Mouse (Mus musculus) lung, embryonic 14.5 days (tissue): ENCODE measurements around the gene Cntd1. TPM values are rescaled to one million over a fixed set of nuclear protein-coding genes. Genes with fewer than 3 reads are reported as not detected.

Source experiments
- ATAC-seq: fragments of 200-750 bp; cut with Nextera tagmentation; 2 replicates; pipeline ENCODE4 v1.8.0; 2017; ENCODE audit warnings: mild to moderate bottlenecking, moderate TSS enrichment, moderate library complexity; ENCODE audit not compliant: insufficient read depth
- DNase-seq: peaks from one replicate; pipeline ENCODE4 v3.0.0-alpha.2; 2015
- H3K27ac ChIP-seq: fragments of 300-500 bp; sonication (generic); 2 replicates; pipeline ENCODE4 v1.5.1; 2014; ENCODE audit warnings: low read depth, mild to moderate bottlenecking, moderate library complexity
- H3K27me3 ChIP-seq: fragments of 300-500 bp; sonication (generic); 2 replicates; pipeline ENCODE4 v1.6.1; 2014; ENCODE audit warnings: low read length, control low read depth; ENCODE audit not compliant: insufficient read depth
- H3K36me3 ChIP-seq: fragments of 300-500 bp; sonication (generic); 2 replicates; pipeline ENCODE4 v1.6.1; 2014; ENCODE audit warnings: control low read depth; ENCODE audit not compliant: insufficient read depth
- H3K4me1 ChIP-seq: fragments of 300-500 bp; sonication (generic); 2 replicates; pipeline ENCODE4 v1.6.1; 2014; ENCODE audit warnings: antibody characterized with exemption, control low read depth; ENCODE audit not compliant: insufficient read depth
- H3K4me2 ChIP-seq: fragments of 300-500 bp; sonication (generic); 2 replicates; pipeline ENCODE4 v1.6.1; 2014; ENCODE audit warnings: mild to moderate bottlenecking
- H3K4me3 ChIP-seq: fragments of 300-500 bp; sonication (generic); 2 replicates; pipeline ENCODE4 v1.5.1; 2014; ENCODE audit warnings: low read depth, low read length
- H3K9ac ChIP-seq: fragments of 300-500 bp; sonication (generic); 2 replicates; pipeline ENCODE4 v1.6.1; 2014
- H3K9me3 ChIP-seq: fragments of 300-500 bp; sonication (generic); 2 replicates; pipeline ENCODE4 v1.6.1; 2016; ENCODE audit warnings: low read depth, low read length, control low read depth
- CTCF ChIP-seq: IDR thresholded peaks from 2 replicates; pipeline ENCODE4 v1.5.1; 2016; ENCODE audit warnings: antibody characterized with exemption, low read depth
- WGBS: fragments of 180-500 bp; shearing (Covaris S2); extraction: QIAGEN DNeasy Blood & Tissue Kit; methylation state at CpG from one replicate; pipeline ENCODE4 v1.1.7; 2014; 5-methylcytosine and 5-hydroxymethylcytosine counted together
- polyA plus RNA-seq: library from polyadenylated mRNA; unstranded; fragments of >200 nt; fragmentation: Nextera tagmentation; extraction: Ambion mirVana; gene quantifications from 2 replicates; pipeline ENCODE4 v1.2.1, GENCODE M21; 2014

Cntd1 gene
- polyA plus RNA-seq, 1 experiment from 2014 or later = 1.0 TPM

DNA sequence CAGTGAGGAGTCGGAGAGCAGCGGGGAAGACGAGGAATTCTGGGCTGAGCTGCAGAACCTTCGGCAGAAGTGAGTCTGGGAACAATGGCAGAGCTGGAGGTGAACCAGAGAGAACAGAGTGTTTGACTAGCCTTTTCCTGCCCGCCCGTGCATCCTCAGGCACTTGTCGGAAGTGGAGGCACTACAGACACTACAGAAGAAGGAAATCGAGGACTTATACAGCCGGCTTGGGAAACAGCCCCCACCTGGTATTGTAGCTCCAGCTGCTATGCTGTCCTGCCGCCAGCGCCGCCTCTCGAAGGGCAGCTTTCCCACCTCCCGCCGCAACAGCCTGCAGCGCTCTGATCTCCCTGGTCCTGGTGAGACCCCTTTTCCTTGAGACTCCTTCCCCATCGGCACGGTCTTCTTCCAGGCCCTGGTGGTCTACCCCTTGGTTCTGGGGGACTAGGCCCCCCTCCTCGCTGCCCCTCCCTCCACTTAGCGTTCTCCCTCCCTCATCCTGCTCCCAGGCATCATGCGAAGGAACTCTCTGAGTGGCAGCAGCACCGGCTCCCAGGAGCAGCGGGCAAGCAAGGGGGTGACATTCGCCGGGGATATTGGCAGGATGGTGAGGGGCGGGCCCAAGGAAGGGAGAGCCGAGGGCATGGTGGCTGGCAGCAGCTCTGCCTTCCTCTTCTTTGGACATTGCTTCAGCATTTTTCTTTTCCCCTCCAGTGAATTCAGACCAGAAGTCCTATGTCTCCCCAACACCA lies 2.3 kb upstream of the Cntd1 start:
- no peaks in the 10 kb centered on the region for H3K9me3 ChIP-seq

GRCm38 (mm10) chr11:101277381-101278222 lies 1.2 kb upstream of the Cntd1 start:
- Histone ChIP-seq H3K27me3 (no peaks in the 10 kb centered on the region), H3K9me3 (no peaks in the 10 kb centered on the region), H3K9ac (peak overlapping the region; percentile 63), H3K4me3 (peak overlapping the region; percentile 64), H3K4me1 (peaks cover 16% of the 10 kb centered on the region), H3K36me3 (no peaks in the 10 kb centered on the region), H3K4me2 (peak overlapping the region; percentile 88), H3K27ac (no peak overlapping the region)
- no peak for DNase-seq
- no peak for TF ChIP-seq CTCF
- no peak for ATAC-seq
- 54% methylated on average over 12 of the region's 12 CpGs for WGBS

More for the DNA sequence above, 2.3 kb upstream of the Cntd1 start:
- H3K4me2 ChIP-seq = peak overlapping the region; percentile 88
- no peak for TF ChIP-seq CTCF
- no peaks in the 10 kb centered on the region for H3K36me3 ChIP-seq
- no peak overlapping the region for H3K4me3 ChIP-seq
- H3K4me1 ChIP-seq = peaks cover 16% of the 10 kb centered on the region
- DNase-seq (peak; percentile 28), ATAC-seq (no peak)
- no peaks in the 10 kb centered on the region for H3K27me3 ChIP-seq
- WGBS = 28% methylated on average over 27 of the region's 27 CpGs
- H3K27ac ChIP-seq = no peak overlapping the region
- H3K9ac ChIP-seq = no peak overlapping the region

DNA sequence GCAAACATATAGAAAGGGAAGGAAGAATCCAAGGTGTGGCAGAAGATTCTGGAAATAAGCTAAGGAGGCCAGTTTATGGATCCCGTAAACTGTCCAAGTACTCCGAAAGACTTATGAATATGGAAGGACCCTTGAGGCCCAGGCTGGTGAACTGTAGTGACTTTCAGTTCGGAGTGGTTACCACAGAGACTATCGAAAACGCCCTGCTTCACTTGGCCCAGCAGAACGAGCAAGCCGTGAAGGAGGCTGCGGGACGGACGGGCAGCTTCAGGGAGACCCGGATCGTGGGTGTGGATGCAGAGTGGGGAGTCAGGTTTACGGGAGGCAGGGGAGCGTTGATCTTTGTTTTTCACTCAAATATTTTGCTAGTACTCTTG lies 369 bp downstream of the Cntd1 start:
- peaks cover 16% of the 10 kb centered on the region for H3K4me1 ChIP-seq
- no peak overlapping the region; the same call in 1 of the 2 replicates for H3K9ac ChIP-seq
- peak overlapping the region; percentile 88 for H3K4me2 ChIP-seq
- no peak for DNase-seq
- peak overlapping the region; percentile 64 for H3K4me3 ChIP-seq
- H3K27ac ChIP-seq = no peak overlapping the region
- no peaks in the 10 kb centered on the region for H3K36me3 ChIP-seq
- no peaks in the 10 kb centered on the region for H3K9me3 ChIP-seq
- no peaks in the 10 kb centered on the region for H3K27me3 ChIP-seq
- no peak for TF ChIP-seq CTCF
- WGBS = 48% methylated on average over 14 of the region's 14 CpGs
- peak; percentile 19; the same call in 1 of the 2 replicates for ATAC-seq

GRCm38 (mm10) chr11:101280837-101281236 lies 2.0 kb downstream of the Cntd1 start:
- ATAC-seq (no peak), DNase-seq (no peak)
- Histone ChIP-seq H3K36me3 (no peaks in the 10 kb centered on the region; the same call in 1 of the 2 replicates), H3K27me3 (no peaks in the 10 kb centered on the region), H3K9ac (no peak overlapping the region), H3K27ac (no peak overlapping the region), H3K9me3 (no peaks in the 10 kb centered on the region), H3K4me3 (no peak overlapping the region), H3K4me2 (no peak overlapping the region), H3K4me1 (peaks cover 16% of the 10 kb centered on the region)
- TF ChIP-seq CTCF = no peak
- WGBS = 35% methylated on average over 7 of the region's 7 CpGs

GRCm38 (mm10) chr11:101282896-101283295 lies 4.1 kb downstream of the Cntd1 start:
- H3K27ac ChIP-seq = no peak overlapping the region
- WGBS = 14% methylated on average over 5 of the region's 5 CpGs
- TF ChIP-seq CTCF = no peak

GRCm38 (mm10) chr11:101283805-101284204 lies 5.0 kb downstream of the Cntd1 start:
- no peak for TF ChIP-seq CTCF
- no peak overlapping the region for H3K4me3 ChIP-seq
- no peaks in the 10 kb centered on the region for H3K9me3 ChIP-seq
- no peak overlapping the region for H3K9ac ChIP-seq
- H3K4me2 ChIP-seq = no peak overlapping the region
- ATAC-seq = no peak
- WGBS = 62% methylated on average over 4 of the region's 4 CpGs
- peaks cover 16% of the 10 kb centered on the region; the same call in 1 of the 2 replicates for H3K36me3 ChIP-seq
- no peaks in the 10 kb centered on the region for H3K27me3 ChIP-seq
- no peak for DNase-seq
- H3K4me1 ChIP-seq = no peaks in the 10 kb centered on the region
- H3K27ac ChIP-seq = no peak overlapping the region

More at GRCm38 (mm10) chr11:101282896-101283295, 4.1 kb downstream of the Cntd1 start:
- no peaks in the 10 kb centered on the region for H3K9me3 ChIP-seq
- peaks cover 8% of the 10 kb centered on the region; the same call in 1 of the 2 replicates for H3K36me3 ChIP-seq
- H3K4me3 ChIP-seq = no peak overlapping the region
- DNase-seq (no peak), ATAC-seq (no peak)
- H3K9ac ChIP-seq = no peak overlapping the region
- no peaks in the 10 kb centered on the region for H3K27me3 ChIP-seq
- H3K4me1 ChIP-seq = peaks cover 3% of the 10 kb centered on the region
- H3K4me2 ChIP-seq = no peak overlapping the region

DNA sequence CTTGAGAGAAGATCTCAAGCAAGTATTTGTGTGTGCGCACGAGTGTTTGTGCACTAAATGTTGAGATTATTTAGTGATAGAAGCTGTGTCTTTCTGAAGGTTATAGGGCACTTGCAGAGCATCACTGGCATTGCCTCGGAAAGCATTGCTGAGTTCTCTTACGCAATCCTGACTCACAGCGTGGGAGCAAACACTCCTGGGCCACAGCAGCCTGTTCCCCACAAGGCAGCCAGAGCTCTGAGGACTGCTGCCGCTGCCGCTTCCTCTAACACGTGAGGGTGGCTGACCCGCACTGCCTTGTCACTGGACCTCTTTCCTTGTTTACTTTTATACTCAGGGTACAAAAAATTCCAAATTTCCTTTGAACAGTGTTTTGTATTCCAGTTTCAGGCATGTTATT lies 8.5 kb downstream of the Cntd1 start:
- Histone ChIP-seq H3K4me3 (no peak overlapping the region), H3K9me3 (no peaks in the 10 kb centered on the region), H3K9ac (no peak overlapping the region), H3K36me3 (peaks cover 50% of the 10 kb centered on the region), H3K27ac (no peak overlapping the region), H3K4me2 (no peak overlapping the region), H3K4me1 (no peaks in the 10 kb centered on the region), H3K27me3 (no peaks in the 10 kb centered on the region)
- ATAC-seq = no peak
- no peak for TF ChIP-seq CTCF
- 63% methylated on average over 9 of the region's 9 CpGs for WGBS
- DNase-seq = peak; percentile 10
